Mouse (Mus musculus): ENCODE results near the gene Mcam.

DNA sequence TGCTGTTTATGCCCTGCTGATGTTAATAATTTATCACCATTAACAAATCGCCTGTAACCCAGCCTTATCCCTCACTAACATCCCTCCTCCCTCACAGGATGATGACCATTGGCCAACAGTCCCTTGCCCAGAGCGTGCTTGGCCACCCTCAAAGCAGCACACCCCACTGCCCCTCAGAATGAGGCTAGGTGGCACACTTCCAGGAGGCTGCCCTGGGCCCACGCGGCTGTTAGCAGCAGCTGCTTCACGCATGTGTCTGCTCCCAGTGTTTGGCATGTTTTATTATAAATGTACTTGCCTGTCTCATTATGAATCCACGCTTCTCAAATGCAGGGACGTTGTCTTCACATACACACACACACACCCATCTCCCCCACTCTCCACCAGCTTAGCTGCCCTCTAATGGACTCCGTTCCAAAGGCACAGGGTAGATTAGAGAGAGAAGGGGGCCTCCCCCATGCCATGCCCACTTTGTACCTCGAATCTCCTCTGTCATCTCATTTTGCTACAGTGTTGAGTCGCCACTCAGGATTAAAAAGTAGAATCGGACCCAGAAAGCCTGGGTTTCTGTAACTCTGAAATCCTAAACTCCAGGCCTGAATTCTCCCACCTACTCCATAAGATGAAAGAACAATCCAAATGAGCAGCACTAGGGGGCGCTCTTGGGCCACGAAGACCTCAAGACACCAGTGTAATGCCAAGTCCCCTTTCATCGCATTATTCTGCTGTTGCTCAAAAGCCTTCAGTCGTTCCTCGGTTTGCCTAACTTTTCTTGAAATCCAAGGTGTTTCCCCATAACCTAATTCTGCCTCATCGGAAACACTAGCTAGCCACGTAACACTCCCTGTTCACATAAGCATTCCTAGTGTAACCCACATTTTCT lies 8.5 kb upstream of the Mcam start:
- TF ChIP-seq CTCF (IDR thresholded peaks at IDR 0.05; ENCODE audit: low read depth) (peak; percentile 92), EP300 (IDR thresholded peaks at IDR 0.05; ENCODE audit: low read depth) (no peak)
